Mouse (Mus musculus) kidney, embryonic 14.5 days (tissue): ENCODE data around the gene Cst3. TPM values are rescaled to one million over a fixed set of nuclear protein-coding genes. Genes with fewer than 3 reads are reported as not detected.

ENCODE experiments used
- ATAC-seq: fragments of 200-750 bp; cut with Nextera tagmentation; 2 replicates; pipeline ENCODE4 v1.8.0; 2017; ENCODE audit warnings: moderate number of reproducible peaks, mild to moderate bottlenecking, moderate TSS enrichment, moderate library complexity; ENCODE audit not compliant: low FRiP score, low TSS enrichment
- H3K27ac ChIP-seq: fragments of 300-500 bp; sonication (generic); 2 replicates; pipeline ENCODE4 v1.5.1; 2014; ENCODE audit warnings: low read depth, mild to moderate bottlenecking, low read length, moderate library complexity, mixed read lengths
- H3K27me3 ChIP-seq: fragments of 300-500 bp; sonication (generic); 2 replicates; pipeline ENCODE4 v1.6.1; 2014; ENCODE audit warnings: mild to moderate bottlenecking, low read length; ENCODE audit not compliant: control insufficient read depth, insufficient read depth
- H3K36me3 ChIP-seq: fragments of 300-500 bp; sonication (generic); 2 replicates; pipeline ENCODE4 v1.6.1; 2014; ENCODE audit warnings: low read length, mixed read lengths; ENCODE audit not compliant: control insufficient read depth, insufficient read depth
- H3K4me1 ChIP-seq: fragments of 300-500 bp; sonication (generic); 2 replicates; pipeline ENCODE4 v1.6.1; 2014; ENCODE audit warnings: low read length, mixed read lengths; ENCODE audit not compliant: control insufficient read depth, insufficient read depth
- H3K4me2 ChIP-seq: fragments of 300-500 bp; sonication (generic); replicated peaks from 2 replicates; pipeline ENCODE4 v1.6.1; 2014; ENCODE audit warnings: low read depth, mild to moderate bottlenecking, low read length
- H3K4me3 ChIP-seq: fragments of 300-500 bp; sonication (generic); 2 replicates; pipeline ENCODE4 v1.5.1; 2014; ENCODE audit warnings: mild to moderate bottlenecking, low read length
- H3K9ac ChIP-seq: fragments of 300-500 bp; sonication (generic); 2 replicates; pipeline ENCODE4 v1.6.1; 2014; ENCODE audit warnings: low read depth, mild to moderate bottlenecking, low read length, moderate library complexity
- H3K9me3 ChIP-seq: fragments of 300-500 bp; sonication (generic); 2 replicates; pipeline ENCODE4 v1.6.1; 2016; ENCODE audit warnings: low read length; ENCODE audit not compliant: control insufficient read depth
- WGBS: fragments of 180-500 bp; shearing (Covaris S2); extraction: QIAGEN DNeasy Blood & Tissue Kit; methylation state at CpG from one replicate; pipeline ENCODE4 v1.1.7; 2014; 5-methylcytosine and 5-hydroxymethylcytosine counted together
- polyA plus RNA-seq: library from polyadenylated mRNA; unstranded; fragments of >200 nt; fragmentation: Nextera tagmentation; extraction: Ambion mirVana; gene quantifications from 2 replicates; pipeline ENCODE4 v1.2.1, GENCODE M21; 2014

The Cst3 gene
- polyA plus RNA-seq, 1 experiment from 2014 or later, result 391 TPM

GRCm38 (mm10) chr2:148861693-148862092 is 13.8 kb downstream of the Cst3 start:
- Histone ChIP-seq H3K4me3 (no peak overlapping the region), H3K27me3 (no peaks in the 10 kb centered on the region), H3K27ac (no peak overlapping the region), H3K4me2 (no peak overlapping the region), H3K9me3 (no peaks in the 10 kb centered on the region), H3K4me1 (no peaks in the 10 kb centered on the region), H3K9ac (no peak overlapping the region), H3K36me3 (no peaks in the 10 kb centered on the region)
- ATAC-seq, result no peak

- Histone ChIP-seq H3K9ac (no peak overlapping the region), H3K27me3 (no peaks in the 10 kb centered on the region), H3K4me2 (no peak overlapping the region), H3K27ac (no peak overlapping the region), H3K9me3 (no peaks in the 10 kb centered on the region), H3K4me3 (no peak overlapping the region), H3K36me3 (no peaks in the 10 kb centered on the region), H3K4me1 (no peaks in the 10 kb centered on the region)
- ATAC-seq, result no peak
- WGBS, result 90% methylated on average over 4 of the region's 4 CpGs
Measured at GRCm38 (mm10) chr2:148860993-148861392, 14.5 kb downstream of the Cst3 start.

- Histone ChIP-seq H3K36me3 (no peaks in the 10 kb centered on the region), H3K27ac (no peak overlapping the region), H3K4me3 (no peak overlapping the region), H3K9me3 (no peaks in the 10 kb centered on the region), H3K9ac (no peak overlapping the region), H3K4me1 (no peaks in the 10 kb centered on the region), H3K4me2 (no peak overlapping the region), H3K27me3 (no peaks in the 10 kb centered on the region)
- WGBS, result 83% methylated on average over 4 of the region's 4 CpGs
- no peak for ATAC-seq
Measured at GRCm38 (mm10) chr2:148857506-148857905, 18.0 kb downstream of the Cst3 start.

- no peak for ATAC-seq
- no peaks in the 10 kb centered on the region for H3K4me1 ChIP-seq
- H3K9ac ChIP-seq, result no peak overlapping the region
- no peaks in the 10 kb centered on the region for H3K9me3 ChIP-seq
- H3K27me3 ChIP-seq, result no peaks in the 10 kb centered on the region
- H3K4me3 ChIP-seq, result no peak overlapping the region
- no peak overlapping the region for H3K4me2 ChIP-seq
- no peak overlapping the region for H3K27ac ChIP-seq
- 78% methylated on average over 8 of the region's 8 CpGs for WGBS
- no peaks in the 10 kb centered on the region for H3K36me3 ChIP-seq
Measured at GRCm38 (mm10) chr2:148856630-148857400, 18.7 kb downstream of the Cst3 start.

- no peak overlapping the region for H3K27ac ChIP-seq
- no peaks in the 10 kb centered on the region for H3K4me1 ChIP-seq
- H3K36me3 ChIP-seq, result no peaks in the 10 kb centered on the region
- H3K9me3 ChIP-seq, result no peaks in the 10 kb centered on the region
- H3K4me2 ChIP-seq, result no peak overlapping the region
- no peak overlapping the region for H3K4me3 ChIP-seq
- 47% methylated on average over 8 of the region's 8 CpGs for WGBS
- ATAC-seq, result peak; percentile 86
- H3K9ac ChIP-seq, result no peak overlapping the region
- no peaks in the 10 kb centered on the region for H3K27me3 ChIP-seq
Measured at GRCm38 (mm10) chr2:148851116-148851906, 24.2 kb downstream of the Cst3 start.

GRCm38 (mm10) chr2:148839224-148839623 is 36.3 kb downstream of the Cst3 start:
- H3K27ac ChIP-seq, result no peak overlapping the region
- H3K27me3 ChIP-seq, result no peaks in the 10 kb centered on the region
- WGBS, result 91% methylated on average over 2 of the region's 2 CpGs
- H3K4me3 ChIP-seq, result no peak overlapping the region
- no peak overlapping the region for H3K9ac ChIP-seq
- H3K36me3 ChIP-seq, result no peaks in the 10 kb centered on the region
- no peak overlapping the region for H3K4me2 ChIP-seq
- no peaks in the 10 kb centered on the region for H3K4me1 ChIP-seq
- no peaks in the 10 kb centered on the region for H3K9me3 ChIP-seq
- no peak for ATAC-seq

- Histone ChIP-seq H3K4me1 (no peaks in the 10 kb centered on the region), H3K9ac (no peak overlapping the region), H3K9me3 (no peaks in the 10 kb centered on the region), H3K27me3 (no peaks in the 10 kb centered on the region), H3K36me3 (no peaks in the 10 kb centered on the region), H3K4me2 (no peak overlapping the region), H3K4me3 (no peak overlapping the region), H3K27ac (no peak overlapping the region)
- 90% methylated on average over 5 of the region's 5 CpGs for WGBS
- ATAC-seq, result no peak
Measured at GRCm38 (mm10) chr2:148838075-148838777, 37.3 kb downstream of the Cst3 start.

GRCm38 (mm10) chr2:148834912-148835311 is 40.6 kb downstream of the Cst3 start, which contains the start of gene Cst9:
Gene Cst9 (plus strand): TSS chr2:148835147.
- H3K4me3 ChIP-seq, result no peak within 1 kb of the TSS
- no peaks in the 10 kb centered on the region for H3K36me3 ChIP-seq
- no peaks in the 10 kb centered on the region for H3K4me1 ChIP-seq
- no peaks in the 10 kb centered on the region for H3K27me3 ChIP-seq
- H3K4me2 ChIP-seq, result no peak within 1 kb of the TSS
- no peak within 1 kb of the TSS for H3K27ac ChIP-seq
- no peak within 1 kb of the TSS for H3K9ac ChIP-seq
- WGBS, result 78% methylated on average over 4 of the region's 4 CpGs
- no peak for ATAC-seq
- no peaks in the 10 kb centered on the region for H3K9me3 ChIP-seq

GRCm38 (mm10) chr2:148825986-148826385 is 49.5 kb downstream of the Cst3 start:
- Histone ChIP-seq H3K27ac (no peak overlapping the region), H3K36me3 (no peaks in the 10 kb centered on the region), H3K4me1 (no peaks in the 10 kb centered on the region), H3K27me3 (no peaks in the 10 kb centered on the region), H3K9me3 (no peaks in the 10 kb centered on the region), H3K4me3 (no peak overlapping the region), H3K9ac (no peak overlapping the region), H3K4me2 (no peak overlapping the region)
- no peak for ATAC-seq
- 67% methylated on average over 1 of the region's 1 CpGs for WGBS
